29 mouse cellular contexts compared by ENCODE assay signal in the genomic region with DNA sequence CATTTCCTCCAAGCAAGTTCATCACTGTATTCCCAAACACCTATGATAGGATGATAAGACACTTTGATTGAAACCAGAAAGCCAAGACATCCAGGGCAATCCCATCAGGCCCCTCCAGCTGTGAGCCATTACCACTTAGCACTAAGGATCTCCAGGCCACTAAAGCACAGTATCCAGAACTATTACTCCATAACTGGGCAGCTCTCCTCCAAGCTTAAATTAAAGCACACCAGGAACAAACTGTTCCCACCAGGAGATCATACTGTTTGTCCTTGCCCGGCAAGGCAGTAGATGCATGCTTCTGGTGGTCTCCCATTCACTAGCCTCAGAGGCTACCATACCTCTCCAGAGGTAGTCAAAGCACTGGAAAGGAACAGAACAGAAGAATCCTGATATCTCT.
DNase-seq lines count a peak whose midpoint lies in the region; ATAC-seq and TF ChIP-seq lines count a peak whose summit lies in the region.
"Had no signal": no experiment of that assay in that cellular context is flagged by ENCODE, and none has a peak within 500 bp of the region (broad histone marks: within the 10 kb centered on the region; RNA-seq: fewer than 3 reads in every experiment).

No protein-coding gene starts in this region.

- intact Hi-C loops in gastrocnemius, postnatal 14 days (cut with DNase I; ENCODE audit: low total_unique reads), result no loop called here
- intact Hi-C loops in left cerebral cortex, adult 2 months (cut with DNase I), result no loop called here

- H3K4me3 ChIP-seq in lung, postnatal 0 days (ENCODE audit: low read depth, low read length), result no peak overlapping the region
- H3K4me3 ChIP-seq in testis, adult 2 months (ENCODE audit: control insufficient read depth, low read depth, low read length), result peak overlapping the region; percentile 50; the same call in 1 of the 2 replicates
- no peak overlapping the region for H3K4me3 ChIP-seq in left cerebral cortex, adult 2 months
- H3K4me3 ChIP-seq: embryonic facial prominence, embryonic 10.5 days; embryonic facial prominence, embryonic 15.5 days; forebrain, embryonic 12.5 days; hindbrain, embryonic 13.5 days; limb, embryonic 15.5 days; liver, embryonic 13.5 days; midbrain, embryonic 10.5 days; myocyte; neural tube, embryonic 12.5 days had no signal

- no peaks in the 10 kb centered on the region for H3K9me3 ChIP-seq in lung, postnatal 0 days (ENCODE audit: low read length)
- H3K9me3 ChIP-seq: embryonic facial prominence, embryonic 10.5 days; embryonic facial prominence, embryonic 15.5 days; forebrain, embryonic 12.5 days; hindbrain, embryonic 13.5 days; limb, embryonic 15.5 days; liver, embryonic 13.5 days; midbrain, embryonic 10.5 days; neural tube, embryonic 12.5 days had no signal

- H3K27me3 ChIP-seq in lung, postnatal 0 days (replicated peaks; ENCODE audit: insufficient read depth, low read length), result no peaks in the 10 kb centered on the region
- H3K27me3 ChIP-seq in testis, adult 2 months (ENCODE audit: control insufficient read depth, insufficient read depth, low read length), result no peaks in the 10 kb centered on the region
- H3K27me3 ChIP-seq: embryonic facial prominence, embryonic 15.5 days; forebrain, embryonic 12.5 days; hindbrain, embryonic 13.5 days; limb, embryonic 15.5 days; liver, embryonic 13.5 days; neural tube, embryonic 12.5 days; Patski had no signal

- TF ChIP-seq EP300 in lung, postnatal 0 days (IDR thresholded peaks at IDR 0.05), result peak; percentile 91

- 77% methylated on average over 1 of the region's 1 CpGs for WGBS in lung, postnatal 0 days

- ATAC-seq in lung, postnatal 0 days, result peak; percentile 70
- ATAC-seq: intestine, embryonic 16.5 days; Patski had no signal

- H3K9ac ChIP-seq in lung, postnatal 0 days (replicated peaks; ENCODE audit: low read depth), result no peak overlapping the region
- H3K9ac ChIP-seq: embryonic facial prominence, embryonic 15.5 days; forebrain, embryonic 12.5 days; hindbrain, embryonic 13.5 days; limb, embryonic 15.5 days; liver, embryonic 13.5 days; lung, embryonic 14.5 days; neural tube, embryonic 12.5 days had no signal

- no peaks in the 10 kb centered on the region for H3K4me1 ChIP-seq in lung, postnatal 0 days (ENCODE audit: insufficient read depth, low read depth, low read length)
- H3K4me1 ChIP-seq in testis, adult 2 months (ENCODE audit: control insufficient read depth, insufficient read depth, low read length), result peaks cover 3% of the 10 kb centered on the region; the same call in 1 of the 2 replicates
- H3K4me1 ChIP-seq: embryonic facial prominence, embryonic 10.5 days; embryonic facial prominence, embryonic 15.5 days; forebrain, embryonic 12.5 days; hindbrain, embryonic 13.5 days; liver, embryonic 13.5 days; midbrain, embryonic 10.5 days; neural tube, embryonic 12.5 days had no signal

- peak overlapping the region; percentile 59 for H3K27ac ChIP-seq in lung, postnatal 0 days (ENCODE audit: low read length)
- no peak overlapping the region for H3K27ac ChIP-seq in testis, adult 2 months (ENCODE audit: control insufficient read depth, insufficient read depth, low read depth, low read length)
- no peak overlapping the region for H3K27ac ChIP-seq in left cerebral cortex, adult 2 months
- H3K27ac ChIP-seq: embryonic facial prominence, embryonic 10.5 days; embryonic facial prominence, embryonic 15.5 days; forebrain, embryonic 12.5 days; hindbrain, embryonic 13.5 days; kidney, postnatal 0 days; limb, embryonic 15.5 days; liver, embryonic 13.5 days; midbrain, embryonic 10.5 days; neural tube, embryonic 12.5 days; stomach, postnatal 0 days had no signal

- H3K36me3 ChIP-seq in lung, postnatal 0 days (ENCODE audit: insufficient read depth, low read length), result no peaks in the 10 kb centered on the region
- H3K36me3 ChIP-seq in testis, adult 2 months (ENCODE audit: control insufficient read depth, insufficient read depth, low read length), result no peaks in the 10 kb centered on the region
- H3K36me3 ChIP-seq: embryonic facial prominence, embryonic 10.5 days; embryonic facial prominence, embryonic 15.5 days; forebrain, embryonic 12.5 days; hindbrain, embryonic 13.5 days; limb, embryonic 15.5 days; liver, embryonic 13.5 days; midbrain, embryonic 10.5 days; neural tube, embryonic 12.5 days had no signal

- H3K4me2 ChIP-seq in lung, postnatal 0 days (replicated peaks; ENCODE audit: low read depth, low read length), result no peak overlapping the region
- H3K4me2 ChIP-seq: embryonic facial prominence, embryonic 15.5 days; forebrain, embryonic 12.5 days; hindbrain, embryonic 13.5 days; limb, embryonic 15.5 days; liver, embryonic 13.5 days; lung, embryonic 14.5 days; neural tube, embryonic 12.5 days had no signal

- peak; percentile 50 for DNase-seq in gastrocnemius, postnatal 25 days
- DNase-seq in gastrocnemius, postnatal 14 days, result no peak
- DNase-seq in lung, postnatal 0 days (ENCODE audit: low spot score), result peak; percentile 77
- DNase-seq in lung, adult 18-20 months, result no peak
- DNase-seq in testis, postnatal 10 days (ENCODE audit: low spot score), result no peak
- no peak for DNase-seq in left cerebral cortex, adult 2 months (ENCODE audit: extremely low spot score in 1 of 2, low spot score in 2 of 2)
- DNase-seq: adrenal gland, postnatal 10 days; cerebellum, adult 8-10 months; cerebellum, postnatal 25 days; kidney, adult 8-10 months; kidney, postnatal 4 days; left cerebral cortex, postnatal 4 days; liver, embryonic 13.5 days; lung, embryonic 14.5 days; right cerebral cortex, adult 18-20 months; thymus, postnatal 14 days had no signal

- TF ChIP-seq CTCF in lung, postnatal 0 days (IDR thresholded peaks at IDR 0.05), result no peak
- TF ChIP-seq CTCF in testis, adult 2 months (IDR thresholded peaks at IDR 0.05; ENCODE audit: control insufficient read depth, insufficient read depth, insufficient replicate concordance, low read depth, low read length), result no peak
- no peak for TF ChIP-seq CTCF in left cerebral cortex, adult 2 months (IDR thresholded peaks at IDR 0.05)

- no peak for TF ChIP-seq POLR2A in testis, adult 2 months (IDR thresholded peaks at IDR 0.05; ENCODE audit: control insufficient read depth, low read depth, low read length)

Comparison
In these comparisons a context has a peak if more than half of its experiments do, and no peak if none do; other contexts are left out.
1. DNase-seq: peak in gastrocnemius, postnatal 25 days (single experiment) and lung, postnatal 0 days (single experiment); none in gastrocnemius, postnatal 14 days (single experiment), lung, adult 18-20 months (0 of 2), testis, postnatal 10 days (single experiment) and left cerebral cortex, adult 2 months (0 of 2).